Mouse (Mus musculus) stomach, postnatal 0 days (tissue): Measurements from ENCODE around the gene Cfap43. TPM values are rescaled to one million over a fixed set of nuclear protein-coding genes. Genes with fewer than 3 reads are reported as not detected.

Experiments used
- ATAC-seq: fragments of 200-750 bp; cut with Nextera tagmentation; 2 replicates; pipeline ENCODE4 v1.8.0; 2017; ENCODE audit not compliant: low FRiP score, low TSS enrichment
- DNase-seq: peaks from one replicate; pipeline ENCODE4 v3.0.0-alpha.2; 2016; ENCODE audit warnings: low spot score
- H3K27ac ChIP-seq: fragments of 300-500 bp; sonication (generic); replicated peaks from 2 replicates; pipeline ENCODE4 v1.5.1; 2014; ENCODE audit warnings: mild to moderate bottlenecking, control low read depth
- H3K27me3 ChIP-seq: fragments of 300-500 bp; sonication (generic); 2 replicates; pipeline ENCODE4 v1.6.1; 2014; ENCODE audit warnings: low read length; ENCODE audit not compliant: control insufficient read depth, insufficient read depth
- H3K36me3 ChIP-seq: fragments of 300-500 bp; sonication (generic); 2 replicates; pipeline ENCODE4 v1.6.1; 2014; ENCODE audit warnings: low read length, mixed read lengths; ENCODE audit not compliant: control insufficient read depth, insufficient read depth
- H3K4me1 ChIP-seq: fragments of 300-500 bp; sonication (generic); replicated peaks from 2 replicates; pipeline ENCODE4 v1.6.1; 2014; ENCODE audit warnings: antibody characterized with exemption; ENCODE audit not compliant: control insufficient read depth, insufficient read depth
- H3K4me2 ChIP-seq: fragments of 300-500 bp; sonication (generic); replicated peaks from 2 replicates; pipeline ENCODE4 v1.6.1; 2014; ENCODE audit warnings: low read depth, mild to moderate bottlenecking, control low read depth, moderate library complexity
- H3K4me3 ChIP-seq: fragments of 300-500 bp; sonication (generic); 2 replicates; pipeline ENCODE4 v1.5.1; 2014; ENCODE audit warnings: low read depth, low read length, control low read depth
- H3K9ac ChIP-seq: fragments of 300-500 bp; sonication (generic); 2 replicates; pipeline ENCODE4 v1.6.1; 2014; ENCODE audit warnings: mild to moderate bottlenecking, low read length, control low read depth, mixed read lengths
- H3K9me3 ChIP-seq: fragments of 300-500 bp; sonication (generic); 2 replicates; pipeline ENCODE4 v1.6.1; 2016; ENCODE audit warnings: low read length; ENCODE audit not compliant: control insufficient read depth
- CTCF ChIP-seq: IDR thresholded peaks from 2 replicates; pipeline ENCODE4 v1.5.1; 2016; ENCODE audit warnings: antibody characterized with exemption, low read depth, mild to moderate bottlenecking, moderate library complexity
- EP300 ChIP-seq: optimal IDR thresholded peaks from 2 replicates; pipeline ENCODE3; 2016; ENCODE audit warnings: antibody characterized with exemption
- WGBS: fragments of 180-500 bp; shearing (Covaris S2); extraction: QIAGEN DNeasy Blood & Tissue Kit; methylation state at CpG from one replicate; pipeline ENCODE4 v1.1.7; 2014; 5-methylcytosine and 5-hydroxymethylcytosine counted together
- polyA plus RNA-seq: library from polyadenylated mRNA; unstranded; fragments of >200 nt; fragmentation: Nextera tagmentation; extraction: Ambion mirVana; gene quantifications from 2 replicates; pipeline ENCODE4 v1.2.1, GENCODE M21; 2015

Gene Cfap43
- polyA plus RNA-seq, 1 experiment from 2014 or later, result 0.51 TPM

- Histone ChIP-seq H3K9ac (no peak overlapping the region), H3K27me3 (no peaks in the 10 kb centered on the region), H3K27ac (no peak overlapping the region), H3K4me2 (no peak overlapping the region), H3K36me3 (no peaks in the 10 kb centered on the region), H3K4me3 (no peak overlapping the region), H3K4me1 (no peaks in the 10 kb centered on the region), H3K9me3 (no peaks in the 10 kb centered on the region)
- ATAC-seq (peak; percentile 32; the same call in 1 of the 2 replicates), DNase-seq (no peak)
- no peak for TF ChIP-seq EP300
- TF ChIP-seq CTCF, result no peak
- WGBS, result 56% methylated on average over 6 of the region's 6 CpGs
Observed at GRCm38 (mm10) chr19:47777847-47778246, 141.2 kb downstream of the Cfap43 start.

GRCm38 (mm10) chr19:47755625-47756024 is 163.5 kb downstream of the Cfap43 start:
- H3K4me1 ChIP-seq, result no peaks in the 10 kb centered on the region
- no peak overlapping the region for H3K27ac ChIP-seq
- no peaks in the 10 kb centered on the region for H3K9me3 ChIP-seq
- 62% methylated on average over 19 of the region's 19 CpGs for WGBS
- no peaks in the 10 kb centered on the region for H3K27me3 ChIP-seq
- no peak overlapping the region; the same call in 1 of the 2 replicates for H3K4me3 ChIP-seq
- H3K36me3 ChIP-seq, result no peaks in the 10 kb centered on the region
- no peak for TF ChIP-seq EP300
- 0 out of 2 replicates have a peak, but pooled peaks have one; percentile 5 for TF ChIP-seq CTCF
- DNase-seq, result peak; percentile 20
- H3K9ac ChIP-seq, result no peak overlapping the region
- ATAC-seq, result peak; percentile 53; the same call in 1 of the 2 replicates
- H3K4me2 ChIP-seq, result peak overlapping the region; percentile 36; the same call in 1 of the 2 replicates

GRCm38 (mm10) chr19:47754931-47755330 is 164.2 kb downstream of the Cfap43 start:
- Histone ChIP-seq H3K4me2 (no peak overlapping the region), H3K27ac (no peak overlapping the region), H3K36me3 (no peaks in the 10 kb centered on the region), H3K4me3 (no peak overlapping the region), H3K9me3 (no peaks in the 10 kb centered on the region), H3K4me1 (no peaks in the 10 kb centered on the region), H3K27me3 (no peaks in the 10 kb centered on the region), H3K9ac (no peak overlapping the region)
- 73% methylated on average over 9 of the region's 9 CpGs for WGBS
- no peak for TF ChIP-seq EP300
- no peak for TF ChIP-seq CTCF
- ATAC-seq (no peak), DNase-seq (no peak)

GRCm38 (mm10) chr19:47753921-47754320 is 165.2 kb downstream of the Cfap43 start:
- no peak overlapping the region for H3K9ac ChIP-seq
- no peaks in the 10 kb centered on the region for H3K27me3 ChIP-seq
- H3K4me2 ChIP-seq, result no peak overlapping the region
- ATAC-seq, result peak; percentile 92
- no peaks in the 10 kb centered on the region for H3K9me3 ChIP-seq
- no peak overlapping the region for H3K27ac ChIP-seq
- DNase-seq, result peak; percentile 56
- no peak overlapping the region for H3K4me3 ChIP-seq
- WGBS, result 50% methylated on average over 4 of the region's 4 CpGs
- TF ChIP-seq CTCF (no peak), EP300 (no peak)
- H3K4me1 ChIP-seq, result no peaks in the 10 kb centered on the region
- no peaks in the 10 kb centered on the region for H3K36me3 ChIP-seq

- no peak for DNase-seq
- Histone ChIP-seq H3K4me2 (no peak overlapping the region), H3K27me3 (no peaks in the 10 kb centered on the region), H3K36me3 (no peaks in the 10 kb centered on the region), H3K27ac (no peak overlapping the region), H3K9ac (no peak overlapping the region), H3K4me3 (no peak overlapping the region), H3K9me3 (no peaks in the 10 kb centered on the region), H3K4me1 (no peaks in the 10 kb centered on the region)
- no peak for ATAC-seq
- 81% methylated on average over 9 of the region's 9 CpGs for WGBS
- TF ChIP-seq EP300, result no peak
- TF ChIP-seq CTCF, result no peak
Observed at GRCm38 (mm10) chr19:47752456-47752855, 166.6 kb downstream of the Cfap43 start.

GRCm38 (mm10) chr19:47750391-47750790 is 168.7 kb downstream of the Cfap43 start:
- DNase-seq (no peak), ATAC-seq (no peak)
- Histone ChIP-seq H3K36me3 (no peaks in the 10 kb centered on the region), H3K9ac (no peak overlapping the region), H3K4me3 (no peak overlapping the region), H3K9me3 (no peaks in the 10 kb centered on the region), H3K27ac (no peak overlapping the region), H3K27me3 (no peaks in the 10 kb centered on the region), H3K4me2 (no peak overlapping the region), H3K4me1 (no peaks in the 10 kb centered on the region)
- 79% methylated on average over 5 of the region's 5 CpGs for whole genome bisulfite sequencing
- no peak for TF ChIP-seq EP300
- no peak for TF ChIP-seq CTCF
